Mouse (Mus musculus) embryonic facial prominence, embryonic 15.5 days (tissue): Measurements from ENCODE around the gene Zfp12. TPM values are rescaled to one million over a fixed set of nuclear protein-coding genes. Genes with fewer than 3 reads are reported as not detected.

Experiments used
- ATAC-seq: fragments of 200-750 bp; cut with Nextera tagmentation; 2 replicates; pipeline ENCODE4 v1.8.0; 2017; ENCODE audit warnings: low read depth, moderate TSS enrichment; ENCODE audit not compliant: insufficient number of reproducible peaks, low FRiP score, low TSS enrichment
- H3K27ac ChIP-seq: fragments of 300-500 bp; sonication (generic); replicated peaks from 2 replicates; pipeline ENCODE4 v1.5.1; 2015; ENCODE audit warnings: mild to moderate bottlenecking, inconsistent platforms
- H3K27me3 ChIP-seq: fragments of 300-500 bp; sonication (generic); 2 replicates; pipeline ENCODE4 v1.6.1; 2015; ENCODE audit warnings: inconsistent platforms
- H3K36me3 ChIP-seq: fragments of 300-500 bp; sonication (generic); 2 replicates; pipeline ENCODE4 v1.6.1; 2015; ENCODE audit warnings: mild to moderate bottlenecking, inconsistent platforms
- H3K4me1 ChIP-seq: fragments of 300-500 bp; sonication (generic); 2 replicates; pipeline ENCODE4 v1.6.1; 2015; ENCODE audit warnings: inconsistent platforms
- H3K4me2 ChIP-seq: fragments of 300-500 bp; sonication (generic); replicated peaks from 2 replicates; pipeline ENCODE4 v1.6.1; 2015; ENCODE audit warnings: mild to moderate bottlenecking, inconsistent platforms
- H3K4me3 ChIP-seq: fragments of 300-500 bp; sonication (generic); replicated peaks from 2 replicates; pipeline ENCODE4 v1.5.1; 2015; ENCODE audit warnings: mild to moderate bottlenecking, inconsistent platforms
- H3K9ac ChIP-seq: fragments of 300-500 bp; sonication (generic); 2 replicates; pipeline ENCODE4 v1.6.1; 2015; ENCODE audit warnings: inconsistent platforms
- H3K9me3 ChIP-seq: fragments of 300-500 bp; sonication (generic); replicated peaks from 2 replicates; pipeline ENCODE4 v1.6.1; 2016; ENCODE audit warnings: inconsistent platforms
- WGBS: fragments of 180-500 bp; shearing (Covaris S2); methylation state at CpG from one replicate; pipeline ENCODE4 v1.1.7; 2015; 5-methylcytosine and 5-hydroxymethylcytosine counted together
- polyA plus RNA-seq: library from polyadenylated mRNA; unstranded; fragments of >200 nt; fragmentation: Nextera tagmentation; extraction: Ambion mirVana; gene quantifications from 2 replicates; pipeline ENCODE4 v1.2.1, GENCODE M21; 2015

Gene Zfp12
- polyA plus RNA-seq, 1 experiment from 2014 or later: 16.9 TPM

DNA sequence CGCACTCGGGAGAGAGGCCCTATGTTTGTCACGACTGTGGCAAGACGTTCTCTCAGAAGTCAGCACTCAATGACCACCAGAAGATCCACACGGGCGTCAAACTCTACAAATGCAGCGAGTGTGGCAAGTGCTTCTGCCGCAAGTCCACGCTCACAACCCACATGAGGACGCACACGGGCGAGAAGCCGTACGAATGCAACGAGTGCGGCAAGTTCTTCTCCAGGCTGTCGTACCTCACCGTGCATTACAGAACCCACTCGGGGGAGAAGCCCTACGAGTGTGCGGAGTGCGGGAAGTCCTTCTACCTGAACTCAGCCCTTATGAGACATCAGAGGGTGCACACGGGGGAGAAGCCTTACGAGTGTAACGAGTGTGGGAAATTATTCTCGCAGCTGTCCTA is 10.0 kb downstream of the Zfp12 start:
- no peaks in the 10 kb centered on the region for H3K9me3 ChIP-seq
- H3K27me3 ChIP-seq: no peaks in the 10 kb centered on the region
- peaks cover 97% of the 10 kb centered on the region for H3K36me3 ChIP-seq
- no peaks in the 10 kb centered on the region for H3K4me1 ChIP-seq
- no peak overlapping the region for H3K4me3 ChIP-seq
- ATAC-seq: no peak
- WGBS: 96% methylated on average over 26 of the region's 26 CpGs
- no peak overlapping the region for H3K4me2 ChIP-seq
- H3K9ac ChIP-seq: no peak overlapping the region
- no peak overlapping the region for H3K27ac ChIP-seq

DNA sequence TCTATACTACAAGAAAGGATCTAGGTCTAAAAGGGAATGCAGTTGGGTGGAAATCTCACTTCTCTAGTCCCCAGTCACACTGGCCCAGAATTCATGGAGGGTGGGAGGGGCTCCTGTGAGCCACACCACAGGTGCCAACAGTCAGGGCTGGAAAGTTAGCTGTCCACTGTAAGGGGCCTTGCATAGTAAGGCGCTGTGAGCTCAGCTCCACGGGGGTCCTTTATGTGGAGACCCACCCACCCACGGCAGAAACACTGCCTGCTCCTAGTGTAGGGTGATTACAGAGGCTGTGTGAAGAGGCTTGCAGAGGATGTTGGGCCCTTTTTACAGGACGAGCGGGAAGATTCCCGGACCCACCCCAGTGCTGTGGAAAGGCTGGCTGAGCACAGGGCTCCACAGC is 17.1 kb downstream of the Zfp12 start:
- H3K4me1 ChIP-seq: peaks cover 20% of the 10 kb centered on the region
- H3K4me2 ChIP-seq: no peak overlapping the region
- H3K27me3 ChIP-seq: peaks cover 60% of the 10 kb centered on the region
- no peak overlapping the region for H3K4me3 ChIP-seq
- no peaks in the 10 kb centered on the region for H3K9me3 ChIP-seq
- no peak for ATAC-seq
- peaks cover 57% of the 10 kb centered on the region for H3K36me3 ChIP-seq
- no peak overlapping the region for H3K27ac ChIP-seq
- 67% methylated on average over 6 of the region's 6 CpGs for WGBS
- H3K9ac ChIP-seq: no peak overlapping the region

DNA sequence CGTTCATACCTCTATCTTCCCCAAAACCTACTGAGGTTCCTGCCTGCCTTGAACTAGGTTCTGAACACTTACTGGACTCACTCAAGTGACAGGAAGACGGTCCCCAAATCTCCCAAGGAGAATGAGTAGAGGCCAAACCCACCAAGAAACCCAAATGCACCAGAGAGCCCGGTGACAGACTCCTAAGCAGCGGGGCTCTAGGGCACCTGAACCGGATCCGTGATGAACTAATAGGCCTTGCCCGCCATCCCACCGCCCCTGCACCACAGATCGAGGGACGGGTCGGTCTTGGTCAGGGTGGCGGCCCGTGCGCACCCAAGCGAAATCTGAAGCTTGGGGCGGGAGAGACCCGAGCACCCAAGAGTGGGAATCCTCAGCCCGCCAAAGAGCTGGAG is 17.8 kb downstream of the Zfp12 start:
- no peaks in the 10 kb centered on the region for H3K9me3 ChIP-seq
- no peak overlapping the region for H3K9ac ChIP-seq
- peak overlapping the region; percentile 46 for H3K4me3 ChIP-seq
- H3K27ac ChIP-seq: no peak overlapping the region
- peaks cover 67% of the 10 kb centered on the region for H3K27me3 ChIP-seq
- WGBS: 40% methylated on average over 18 of the region's 18 CpGs
- H3K36me3 ChIP-seq: peaks cover 51% of the 10 kb centered on the region
- ATAC-seq: no peak
- H3K4me1 ChIP-seq: peaks cover 20% of the 10 kb centered on the region
- H3K4me2 ChIP-seq: peak overlapping the region; percentile 88

DNA sequence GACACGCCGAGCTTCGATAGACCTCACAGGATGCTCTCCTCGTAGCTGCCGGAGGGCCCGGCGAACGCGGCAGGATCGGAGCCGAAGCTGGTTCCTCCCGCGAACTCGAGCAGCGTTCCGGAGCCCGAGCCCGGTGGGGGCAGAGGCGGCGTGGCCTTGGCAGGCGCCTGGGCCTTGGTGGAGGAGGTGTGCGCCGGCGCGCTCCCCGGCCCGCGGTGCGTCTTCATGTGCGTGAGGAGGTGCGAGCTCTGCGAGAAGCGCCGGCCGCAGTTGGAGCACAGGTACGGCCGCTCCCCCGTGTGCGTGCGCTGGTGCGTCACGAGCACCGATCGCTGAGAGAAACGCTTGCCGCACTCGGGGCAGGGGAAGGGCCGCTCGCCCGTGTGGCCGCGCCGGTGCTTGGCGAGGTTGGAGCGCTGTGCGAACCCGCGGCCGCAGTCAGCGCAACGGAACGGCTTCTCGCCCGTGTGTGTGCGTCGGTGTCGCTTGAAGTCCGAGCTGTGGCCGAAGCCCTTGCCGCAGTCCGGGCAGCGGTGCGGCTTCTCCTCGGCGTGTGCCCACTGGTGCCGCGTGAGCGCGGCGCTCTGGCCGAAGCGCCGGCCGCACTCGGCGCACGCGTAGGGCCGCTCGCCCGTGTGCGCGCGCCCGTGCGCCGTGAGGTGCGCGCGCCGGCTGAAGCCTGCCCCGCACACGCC is 18.4 kb downstream of the Zfp12 start:
- H3K27ac ChIP-seq: no peak overlapping the region
- no peaks in the 10 kb centered on the region for H3K9me3 ChIP-seq
- H3K9ac ChIP-seq: 0 out of 2 replicates have a peak overlapping the region, but pooled peaks have one; percentile 4
- peak overlapping the region; percentile 46 for H3K4me3 ChIP-seq
- peaks cover 73% of the 10 kb centered on the region for H3K27me3 ChIP-seq
- peaks cover 20% of the 10 kb centered on the region for H3K4me1 ChIP-seq
- H3K36me3 ChIP-seq: peaks cover 50% of the 10 kb centered on the region
- WGBS: 6% methylated on average over 103 of the region's 103 CpGs
- H3K4me2 ChIP-seq: peak overlapping the region; percentile 88
- ATAC-seq: peak; percentile 22; the same call in 1 of the 2 replicates

DNA sequence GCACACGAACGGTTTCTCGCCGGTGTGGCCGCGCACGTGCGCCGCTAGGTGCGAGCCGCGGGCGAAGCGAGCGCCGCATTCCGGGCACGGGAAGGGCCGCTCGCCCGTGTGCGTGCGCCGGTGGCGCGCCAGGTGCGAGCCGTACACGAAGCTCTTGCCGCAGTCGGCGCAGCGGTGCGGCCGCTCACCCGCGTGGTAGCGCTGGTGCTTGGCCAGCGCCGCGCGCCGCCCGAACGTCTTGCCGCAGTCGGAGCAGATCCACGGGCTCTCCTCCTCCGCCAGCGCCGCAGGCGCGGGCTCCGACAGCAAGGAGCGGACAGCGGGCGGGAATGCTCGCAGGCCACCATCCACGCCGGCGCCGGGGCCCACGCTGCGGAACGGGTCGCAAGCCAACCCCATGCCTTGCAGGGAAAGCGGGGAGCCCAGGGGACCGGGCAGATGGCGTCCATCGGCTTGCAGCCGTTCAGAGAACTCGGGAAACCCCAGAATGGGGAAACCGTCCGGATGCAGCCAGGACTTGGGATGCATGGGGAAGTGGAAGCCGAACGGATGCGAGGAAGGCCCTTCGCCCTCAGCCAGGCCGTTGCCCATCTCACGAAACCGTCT is 19.0 kb downstream of the Zfp12 start:
- H3K9ac ChIP-seq: 0 out of 2 replicates have a peak overlapping the region, but pooled peaks have one; percentile 4
- H3K36me3 ChIP-seq: peaks cover 46% of the 10 kb centered on the region; the same call in 1 of the 2 replicates
- H3K4me1 ChIP-seq: peaks cover 20% of the 10 kb centered on the region
- peaks cover 77% of the 10 kb centered on the region for H3K27me3 ChIP-seq
- WGBS: 9% methylated on average over 81 of the region's 81 CpGs
- no peak for ATAC-seq
- H3K4me3 ChIP-seq: peak overlapping the region; percentile 46
- H3K9me3 ChIP-seq: no peaks in the 10 kb centered on the region
- no peak overlapping the region for H3K27ac ChIP-seq
- peak overlapping the region; percentile 88 for H3K4me2 ChIP-seq

DNA sequence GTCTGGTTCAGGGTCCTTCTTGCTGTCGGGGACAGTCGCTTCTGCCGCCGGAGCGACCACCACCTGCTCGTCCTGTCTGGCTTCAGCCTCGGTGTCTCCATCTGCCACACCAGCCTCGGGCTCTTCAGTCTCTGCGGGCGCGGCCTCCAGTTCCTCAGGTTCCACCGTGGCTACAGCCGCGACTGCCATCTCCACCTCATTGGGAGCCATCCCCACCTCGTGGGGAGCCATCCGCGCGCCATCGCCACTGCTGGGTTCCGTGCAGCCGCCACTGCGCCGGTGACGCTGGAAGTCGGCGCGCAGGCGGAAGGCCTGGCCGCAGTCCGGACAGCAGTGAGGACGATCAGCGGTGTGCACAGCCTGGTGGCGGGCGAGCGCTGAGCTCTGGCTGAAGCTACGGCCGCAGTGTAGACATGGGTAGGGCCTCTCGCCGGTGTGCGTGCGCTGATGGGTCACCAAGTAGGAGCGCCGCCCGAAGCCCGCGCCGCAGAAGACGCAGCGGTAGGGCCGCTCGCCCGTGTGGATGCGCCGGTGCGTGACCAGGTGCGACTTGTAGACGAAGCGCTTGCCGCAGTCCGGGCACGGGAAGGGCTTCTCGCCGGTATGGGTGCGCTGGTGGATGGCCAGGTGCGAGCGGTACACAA is 19.6 kb downstream of the Zfp12 start:
- Histone ChIP-seq H3K27me3 (peaks cover 77% of the 10 kb centered on the region), H3K36me3 (peaks cover 46% of the 10 kb centered on the region; the same call in 1 of the 2 replicates), H3K27ac (no peak overlapping the region), H3K9ac (no peak overlapping the region), H3K4me3 (peak overlapping the region; percentile 46), H3K9me3 (no peaks in the 10 kb centered on the region), H3K4me1 (peaks cover 20% of the 10 kb centered on the region), H3K4me2 (peak overlapping the region; percentile 88; the same call in 1 of the 2 replicates)
- 32% methylated on average over 66 of the region's 66 CpGs for WGBS
- ATAC-seq: no peak

DNA sequence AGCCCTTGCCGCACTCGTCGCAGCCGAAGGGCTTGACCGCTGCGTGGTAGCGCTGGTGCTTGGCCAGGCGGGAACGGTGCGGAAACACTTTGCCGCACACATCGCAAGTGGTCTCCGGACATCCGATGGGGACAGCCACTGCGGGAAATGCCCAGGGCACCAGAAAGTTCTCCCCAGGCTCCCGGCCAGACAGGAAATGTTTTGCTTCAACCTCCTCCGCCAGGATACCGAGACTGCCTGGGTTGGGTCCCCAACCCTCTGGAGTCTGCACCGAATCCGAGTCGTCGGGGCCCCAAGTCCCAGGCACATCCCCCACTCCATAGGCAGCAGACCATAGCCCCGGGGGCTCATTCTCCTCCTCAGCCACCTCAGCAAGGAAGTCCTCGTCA is 20.2 kb downstream of the Zfp12 start:
- WGBS: 46% methylated on average over 24 of the region's 24 CpGs
- H3K4me1 ChIP-seq: peaks cover 20% of the 10 kb centered on the region
- H3K4me3 ChIP-seq: no peak overlapping the region
- peaks cover 77% of the 10 kb centered on the region for H3K27me3 ChIP-seq
- no peaks in the 10 kb centered on the region for H3K9me3 ChIP-seq
- no peak overlapping the region for H3K9ac ChIP-seq
- no peak for ATAC-seq
- peaks cover 46% of the 10 kb centered on the region for H3K36me3 ChIP-seq
- H3K4me2 ChIP-seq: no peak overlapping the region
- no peak overlapping the region for H3K27ac ChIP-seq

DNA sequence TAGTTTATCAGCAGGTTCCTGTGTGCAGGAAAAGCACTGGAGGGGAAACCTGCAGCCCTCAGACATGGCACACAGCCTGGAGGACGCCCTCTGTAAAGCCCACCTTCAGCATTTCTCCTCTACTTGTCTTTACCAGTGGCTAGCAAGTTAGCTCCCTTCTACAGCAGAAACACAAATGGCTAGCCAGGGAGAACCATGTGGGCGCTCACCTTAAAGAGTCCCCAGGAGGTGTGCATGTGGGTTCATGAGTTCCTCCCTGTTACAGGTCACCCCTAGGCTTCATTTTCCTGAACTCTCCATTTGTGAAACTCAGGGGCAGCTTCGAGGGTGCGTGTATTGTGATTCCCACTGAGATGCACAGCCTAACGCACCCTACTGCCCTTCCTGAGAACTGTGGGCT is 20.8 kb downstream of the Zfp12 start:
- H3K4me2 ChIP-seq: no peak overlapping the region
- no peaks in the 10 kb centered on the region for H3K9me3 ChIP-seq
- H3K27me3 ChIP-seq: peaks cover 77% of the 10 kb centered on the region
- H3K4me1 ChIP-seq: peaks cover 20% of the 10 kb centered on the region
- no peak overlapping the region for H3K27ac ChIP-seq
- H3K9ac ChIP-seq: no peak overlapping the region
- peaks cover 53% of the 10 kb centered on the region for H3K36me3 ChIP-seq
- 93% methylated on average over 5 of the region's 5 CpGs for WGBS
- H3K4me3 ChIP-seq: no peak overlapping the region
- no peak for ATAC-seq

DNA sequence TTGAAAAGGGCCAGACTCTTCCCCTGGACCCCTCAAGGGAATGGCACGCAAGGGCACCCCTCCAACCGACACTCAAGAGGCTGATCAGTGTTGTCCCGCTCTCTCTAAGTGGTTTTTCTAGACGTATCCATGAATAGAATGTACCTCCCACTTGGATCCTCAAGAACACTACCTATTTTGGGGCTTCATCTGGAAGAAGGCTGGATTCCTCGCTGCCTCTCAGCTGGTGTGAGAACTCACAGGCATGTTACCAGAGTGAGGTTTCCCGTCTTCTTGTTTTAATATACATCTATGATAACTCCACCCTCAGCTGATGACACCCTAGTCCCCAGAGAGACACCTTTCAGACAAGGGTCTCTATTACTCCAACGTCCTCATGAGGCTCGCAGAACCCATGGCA is 26.7 kb downstream of the Zfp12 start:
- Histone ChIP-seq H3K4me1 (no peaks in the 10 kb centered on the region), H3K4me3 (no peak overlapping the region), H3K9ac (no peak overlapping the region), H3K36me3 (peaks cover 60% of the 10 kb centered on the region), H3K4me2 (no peak overlapping the region), H3K27me3 (peaks cover 22% of the 10 kb centered on the region), H3K9me3 (no peaks in the 10 kb centered on the region), H3K27ac (no peak overlapping the region)
- 89% methylated on average over 8 of the region's 8 CpGs for WGBS
- no peak for ATAC-seq

DNA sequence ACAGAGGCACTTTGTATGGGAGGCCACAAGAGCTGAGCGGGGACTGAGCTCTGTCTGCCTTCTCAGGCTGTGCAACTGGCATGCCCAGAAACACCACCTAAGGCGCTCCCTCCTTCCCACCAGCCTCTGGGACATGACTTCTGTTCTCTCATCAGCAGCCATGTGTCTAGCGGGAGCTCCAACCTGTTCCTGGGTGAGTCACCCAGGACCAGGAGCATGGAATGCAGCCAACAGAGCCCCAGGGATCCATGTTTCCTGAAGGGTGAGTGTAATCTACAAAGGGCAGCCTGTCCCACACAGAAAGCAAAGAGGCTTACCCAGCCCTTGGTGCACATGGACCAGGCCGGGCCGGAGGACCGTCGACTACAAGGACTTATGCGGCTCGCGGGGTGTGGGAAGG is 29.7 kb downstream of the Zfp12 start:
- Histone ChIP-seq H3K9ac (no peak overlapping the region), H3K9me3 (no peaks in the 10 kb centered on the region), H3K4me3 (no peak overlapping the region), H3K4me2 (no peak overlapping the region), H3K27ac (no peak overlapping the region), H3K4me1 (peaks cover 10% of the 10 kb centered on the region), H3K36me3 (peaks cover 45% of the 10 kb centered on the region), H3K27me3 (no peaks in the 10 kb centered on the region)
- no peak for ATAC-seq
- 85% methylated on average over 10 of the region's 10 CpGs for WGBS

DNA sequence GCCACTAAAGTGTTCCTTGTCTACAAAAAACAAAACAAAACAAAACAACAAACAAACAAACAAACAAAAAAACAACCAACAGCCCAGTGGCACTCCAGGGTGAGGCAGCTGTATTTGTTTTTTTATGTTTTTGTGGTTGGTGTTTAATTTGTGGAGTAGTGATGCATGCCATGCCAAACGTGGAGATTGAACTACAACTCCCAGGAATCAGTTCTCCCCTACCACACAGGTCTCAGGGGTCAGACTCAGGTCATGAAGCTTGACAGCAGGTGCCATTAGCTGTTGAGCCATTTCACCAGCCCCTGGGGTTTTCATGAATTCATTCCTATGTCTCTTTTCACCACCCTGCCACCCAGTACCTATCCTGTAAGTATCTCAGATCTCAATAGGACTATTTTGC is 30.4 kb downstream of the Zfp12 start:
- H3K4me1 ChIP-seq: peaks cover 13% of the 10 kb centered on the region
- no peak overlapping the region for H3K4me2 ChIP-seq
- H3K36me3 ChIP-seq: peaks cover 39% of the 10 kb centered on the region
- H3K9ac ChIP-seq: no peak overlapping the region
- no peak overlapping the region for H3K4me3 ChIP-seq
- H3K27me3 ChIP-seq: no peaks in the 10 kb centered on the region
- H3K9me3 ChIP-seq: no peaks in the 10 kb centered on the region
- H3K27ac ChIP-seq: no peak overlapping the region
- WGBS: 42% methylated on average over 1 of the region's 1 CpGs
- no peak for ATAC-seq
